Comparison of ENCODE assay signal across 14 mouse cellular contexts in the genomic region with DNA sequence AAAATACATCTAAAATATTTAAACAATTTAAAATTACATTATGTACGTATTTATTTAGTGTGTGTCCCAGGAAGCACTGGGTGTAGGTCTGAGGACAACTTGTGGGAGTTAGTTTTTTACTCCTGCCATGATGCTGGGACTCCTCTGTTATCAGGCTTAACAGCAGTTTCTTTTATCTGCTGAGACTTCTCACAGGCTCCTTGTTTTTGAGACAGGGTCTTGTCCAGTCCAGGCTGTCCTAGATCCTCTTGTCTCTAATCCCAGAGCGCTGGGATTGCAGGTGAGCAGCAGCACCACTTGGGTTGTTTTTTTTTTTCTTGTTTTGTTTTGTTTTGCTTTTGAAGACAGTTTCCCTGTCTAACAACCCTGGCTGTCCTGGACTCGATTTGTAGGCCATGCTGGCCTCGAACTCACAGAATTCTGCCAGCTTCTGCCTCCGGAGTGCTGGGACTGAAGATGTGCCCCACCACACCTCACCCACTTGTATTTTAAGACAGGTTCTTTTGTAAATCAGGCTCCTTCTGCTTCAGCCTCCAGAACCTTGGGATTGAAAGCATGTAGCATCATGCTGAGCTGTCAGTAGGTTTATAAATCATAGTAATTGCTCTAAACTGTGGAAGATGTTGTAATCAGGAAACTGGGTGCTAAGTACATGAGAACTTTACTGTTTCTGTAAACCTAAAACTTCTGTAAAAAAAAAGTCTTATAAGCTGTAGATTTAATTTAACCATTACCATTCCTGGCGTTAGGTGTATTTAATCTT. TPM values are rescaled to one million over a fixed set of nuclear protein-coding genes. Genes with fewer than 3 reads are reported as not detected.
DNase-seq lines count a peak whose midpoint lies in the region; ATAC-seq and TF ChIP-seq lines count a peak whose summit lies in the region.
"Had no signal": no experiment of that assay in that cellular context is flagged by ENCODE, and none has a peak within 500 bp of the region (broad histone marks: within the 10 kb centered on the region; RNA-seq: fewer than 3 reads in every experiment).

No protein-coding gene starts in this region.

- H3K4me1 ChIP-seq in forebrain, embryonic 10.5 days = peaks cover 22% of the 10 kb centered on the region
- peaks cover 10% of the 10 kb centered on the region; the same call in 1 of the 2 replicates for H3K4me1 ChIP-seq in forebrain, postnatal 0 days (ENCODE audit: insufficient read depth)
- H3K4me1 ChIP-seq in stomach, postnatal 0 days (replicated peaks; ENCODE audit: control insufficient read depth, insufficient read depth) = no peaks in the 10 kb centered on the region

- no peak for DNase-seq in forebrain, embryonic 10.5 days (ENCODE audit: extremely low spot score, low spot score)
- no peak for DNase-seq in forebrain, postnatal 0 days
- peak; percentile 19 to 47 for DNase-seq in spleen, postnatal 36 days (ENCODE audit: low spot score in 2 of 2)
- DNase-seq in spleen, postnatal 4 days (ENCODE audit: low spot score in 2 of 2) = no peak
- peak; percentile 43 for DNase-seq in liver
- DNase-seq in stomach, postnatal 0 days (ENCODE audit: low spot score) = no peak
- DNase-seq in right cerebral cortex, postnatal 36 days (ENCODE audit: low spot score in 2 of 2) = no peak
- no peak for DNase-seq in thymus, postnatal 4 days
- DNase-seq: heart, adult 11 months; layer of hippocampus, postnatal 36 days; lung, postnatal 10 days; midbrain, embryonic 14.5 days had no signal

- no peak for TF ChIP-seq EP300 in stomach, postnatal 0 days (optimal IDR thresholded peaks at IDR 0.05)

- peak overlapping the region; percentile 100; the same call in 1 of the 2 replicates for H3K27ac ChIP-seq in forebrain, embryonic 10.5 days
- no peak overlapping the region for H3K27ac ChIP-seq in forebrain, postnatal 0 days (ENCODE audit: low read depth, low read length)
- H3K27ac ChIP-seq in stomach, postnatal 0 days (replicated peaks) = peak overlapping the region; percentile 99; the same call in 1 of the 2 replicates

- 83% methylated on average over 6 of the region's 6 CpGs for WGBS in forebrain, embryonic 10.5 days
- 84% methylated on average over 6 of the region's 6 CpGs for WGBS in forebrain, postnatal 0 days
- 71% methylated on average over 6 of the region's 6 CpGs for WGBS in stomach, postnatal 0 days

- H3K4me2 ChIP-seq in forebrain, postnatal 0 days (ENCODE audit: low read depth) = no peak overlapping the region
- no peak overlapping the region for H3K4me2 ChIP-seq in stomach, postnatal 0 days (replicated peaks; ENCODE audit: low read depth)

- H3K9me3 ChIP-seq in forebrain, embryonic 10.5 days = peaks cover 3% of the 10 kb centered on the region; the same call in 1 of the 2 replicates
- no peaks in the 10 kb centered on the region for H3K9me3 ChIP-seq in forebrain, postnatal 0 days (ENCODE audit: low read length)
- H3K9me3 ChIP-seq in stomach, postnatal 0 days (ENCODE audit: control insufficient read depth, low read length) = no peaks in the 10 kb centered on the region
- H3K9me3 ChIP-seq: neural tube, embryonic 12.5 days had no signal

- peaks cover 9% of the 10 kb centered on the region for H3K36me3 ChIP-seq in forebrain, embryonic 10.5 days (replicated peaks)
- H3K36me3 ChIP-seq in forebrain, postnatal 0 days (ENCODE audit: insufficient read depth) = no peaks in the 10 kb centered on the region
- H3K36me3 ChIP-seq in stomach, postnatal 0 days (ENCODE audit: control insufficient read depth, insufficient read depth, low read length) = no peaks in the 10 kb centered on the region

- H3K27me3 ChIP-seq in forebrain, embryonic 10.5 days (ENCODE audit: poor library complexity, severe bottlenecking) = no peaks in the 10 kb centered on the region
- H3K27me3 ChIP-seq in forebrain, postnatal 0 days (ENCODE audit: insufficient read depth, low read length) = no peaks in the 10 kb centered on the region
- H3K27me3 ChIP-seq in stomach, postnatal 0 days (ENCODE audit: control insufficient read depth, insufficient read depth, low read length) = no peaks in the 10 kb centered on the region
- H3K27me3 ChIP-seq: neural tube, embryonic 12.5 days had no signal

- ATAC-seq in forebrain, postnatal 0 days = no peak
- no peak for ATAC-seq in stomach, postnatal 0 days (ENCODE audit: low FRiP score, low TSS enrichment)
- ATAC-seq: activated CD4-positive, CD25-positive, alpha-beta regulatory T cell, adult 4 months had no signal

- TF ChIP-seq CTCF in forebrain, postnatal 0 days (IDR thresholded peaks at IDR 0.05; ENCODE audit: low read depth) = no peak
- TF ChIP-seq CTCF in stomach, postnatal 0 days (IDR thresholded peaks at IDR 0.05; ENCODE audit: low read depth) = no peak

- no peak overlapping the region for H3K4me3 ChIP-seq in forebrain, embryonic 10.5 days
- no peak overlapping the region for H3K4me3 ChIP-seq in forebrain, postnatal 0 days (ENCODE audit: low read depth, low read length)
- no peak overlapping the region for H3K4me3 ChIP-seq in stomach, postnatal 0 days (ENCODE audit: low read depth, low read length)

- H3K9ac ChIP-seq in forebrain, postnatal 0 days = no peak overlapping the region
- H3K9ac ChIP-seq in stomach, postnatal 0 days (ENCODE audit: low read length) = no peak overlapping the region

RNA-seq across cellular contexts. Expression of a gene that starts 1.8 kb away (rescaled TPM):
- 74.6 and 82.1 TPM in 2 replicates for polyA plus RNA-seq in forebrain, embryonic 10.5 days (2016; fragmentation: Nextera tagmentation; extraction: Ambion mirVana)
- total RNA-seq in forebrain, postnatal 0 days (2014; rRNA removed) = 55.8 and 67.6 TPM in 2 replicates
- polyA plus RNA-seq in forebrain, postnatal 0 days (2015; fragmentation: Nextera tagmentation; extraction: Ambion mirVana) = 39.1 and 46.7 TPM in 2 replicates
- 76.3 and 89.0 TPM in 2 replicates for polyA plus RNA-seq in stomach, postnatal 0 days (2015; fragmentation: Nextera tagmentation; extraction: Ambion mirVana)

RNA-seq across cellular contexts. Expression of a gene that starts 9.5 kb away (rescaled TPM):
- 34.3 and 36.9 TPM in 2 replicates for polyA plus RNA-seq in forebrain, embryonic 10.5 days (2016; fragmentation: Nextera tagmentation; extraction: Ambion mirVana)
- total RNA-seq in forebrain, postnatal 0 days (2014; rRNA removed) = 54.3 and 81.8 TPM in 2 replicates
- 39.1 and 46.0 TPM in 2 replicates for polyA plus RNA-seq in forebrain, postnatal 0 days (2015; fragmentation: Nextera tagmentation; extraction: Ambion mirVana)
- 9.5 and 10.9 TPM in 2 replicates for polyA plus RNA-seq in stomach, postnatal 0 days (2015; fragmentation: Nextera tagmentation; extraction: Ambion mirVana)

RNA-seq across cellular contexts. Expression of a gene that starts 35.7 kb away (rescaled TPM):
- polyA plus RNA-seq in forebrain, embryonic 10.5 days (2016; fragmentation: Nextera tagmentation; extraction: Ambion mirVana) = 4.6 and 4.9 TPM in 2 replicates
- total RNA-seq in forebrain, postnatal 0 days (2014; rRNA removed) = 0.23 TPM in 1 of 2 replicates, not detected in the other
- 0.13 and 0.36 TPM in 2 replicates for polyA plus RNA-seq in forebrain, postnatal 0 days (2015; fragmentation: Nextera tagmentation; extraction: Ambion mirVana)
- polyA plus RNA-seq in stomach, postnatal 0 days (2015; fragmentation: Nextera tagmentation; extraction: Ambion mirVana) = 202 and 227 TPM in 2 replicates
- total RNA-seq: layer of hippocampus, postnatal 36 days had no signal
- polyA plus RNA-seq: midbrain, embryonic 14.5 days had no signal

Comparison
In these comparisons a context has a peak if more than half of its experiments do, and no peak if none do; other contexts are left out.
1. DNase-seq: peak in spleen, postnatal 36 days (2 of 2) and liver (single experiment); none in forebrain, embryonic 10.5 days (single experiment), forebrain, postnatal 0 days (single experiment), spleen, postnatal 4 days (0 of 2), stomach, postnatal 0 days (single experiment), right cerebral cortex, postnatal 36 days (0 of 2) and thymus, postnatal 4 days (single experiment).
2. RNA of a gene that starts 35.7 kb away (polyA plus RNA-seq): 202 to 227 TPM in stomach, postnatal 0 days; 4.6 to 4.9 TPM in forebrain, embryonic 10.5 days and 0.13 to 0.36 TPM in forebrain, postnatal 0 days; every median in the first group is over 10 times any median in the second.